Mouse (Mus musculus) heart, postnatal 14 days (tissue): ENCODE measurements around the gene Lipk. TPM values are rescaled to one million over a fixed set of nuclear protein-coding genes. Genes with fewer than 3 reads are reported as not detected.

Experiments used
- DNase-seq, 2 experiments: peaks; one replicate each; pipeline ENCODE4 v3.0.0; 2021 to 2022
- intact Hi-C: fragments of 180-260 bp; cut with DNase I; formaldehyde crosslinking; loops from one replicate; pipeline ENCODE4 v1.15.1; 2025
- long read RNA-seq, 2 experiments: library from polyadenylated mRNA; stranded (forward); transcript quantifications; one replicate each; pipeline ENCODE4 v2.0.0; 2021
- total RNA-seq, 2 experiments: library from RNA; stranded (reverse); gene quantifications; 2 replicates each; pipeline ENCODE4 v1.2.3; 2021

Lipk gene
- not detected for total RNA-seq
- long read RNA-seq, experiment 1, result 0 reads
- long read RNA-seq, experiment 2, result 0 reads

- DNase-seq, result no peak
- intact Hi-C loops, result no loop called here
These were observed at the start of gene Lipk for GRCm38 (mm10) chr19:34008002-34008401. TSS of gene Lipk (plus strand) at chr19:34008290.

GRCm38 (mm10) chr19:33960887-33961286 lies 47.2 kb upstream of the Lipk start, which contains the start of gene Lipf:
TSS of gene Lipf (plus strand) at chr19:33961187.
- intact Hi-C loops, result no loop called here
- no peak for DNase-seq

GRCm38 (mm10) chr19:33979007-33979406 lies 29.1 kb upstream of the Lipk start:
- DNase-seq, result no peak
- intact Hi-C loops, result no loop called here

- no peak for DNase-seq
- intact Hi-C loops, result no loop called here
These were observed 25.0 kb upstream of the Lipk start for GRCm38 (mm10) chr19:33983043-33983442.

- DNase-seq, result no peak
- intact Hi-C loops, result loop anchor here (5.0 kb wide), 1 partner anchor 639 kb away; no protein-coding TSS in a partner anchor
These were observed 13.5 kb downstream of the Lipk start for GRCm38 (mm10) chr19:34021440-34022172.

GRCm38 (mm10) chr19:34022759-34023158 lies 14.7 kb downstream of the Lipk start:
- intact Hi-C loops, result loop anchor here (5.0 kb wide), 1 partner anchor 640 kb away; no protein-coding TSS in a partner anchor
- no peak for DNase-seq

GRCm38 (mm10) chr19:34039731-34040130 lies 31.6 kb downstream of the Lipk start:
- intact Hi-C loops, result no loop called here
- DNase-seq, result no peak

GRCm38 (mm10) chr19:34043008-34043407 lies 34.9 kb downstream of the Lipk start:
- intact Hi-C loops, result no loop called here
- DNase-seq, result no peak

GRCm38 (mm10) chr19:34049371-34050039 lies 41.4 kb downstream of the Lipk start:
- no peak for DNase-seq
- intact Hi-C loops, result no loop called here

- DNase-seq, result no peak
- intact Hi-C loops, result no loop called here
These were observed 43.4 kb downstream of the Lipk start for GRCm38 (mm10) chr19:34051502-34051901.

GRCm38 (mm10) chr19:34063547-34063946 lies 55.5 kb downstream of the Lipk start:
- intact Hi-C loops, result no loop called here
- DNase-seq, result no peak

- intact Hi-C loops, result no loop called here
- no peak for DNase-seq
These were observed 56.0 kb downstream of the Lipk start for GRCm38 (mm10) chr19:34064059-34064458.

GRCm38 (mm10) chr19:34066779-34067472 lies 58.8 kb downstream of the Lipk start, which contains the start of gene Lipn:
TSS of gene Lipn (plus strand) at chr19:34067358.
- intact Hi-C loops, result no loop called here
- no peak for DNase-seq

- intact Hi-C loops, result no loop called here
- no peak for DNase-seq
These were observed 66.1 kb downstream of the Lipk start for GRCm38 (mm10) chr19:34074239-34074638.

GRCm38 (mm10) chr19:34078130-34078529 lies 70.0 kb downstream of the Lipk start:
- DNase-seq, result no peak

GRCm38 (mm10) chr19:34089011-34089680 lies 81.1 kb downstream of the Lipk start:
- DNase-seq, result no peak
- intact Hi-C loops, result no loop called here

More at GRCm38 (mm10) chr19:34078130-34078529, 70.0 kb downstream of the Lipk start:
- intact Hi-C loops, result no loop called here

GRCm38 (mm10) chr19:34095381-34095780 lies 87.3 kb downstream of the Lipk start:
- intact Hi-C loops, result no loop called here
- DNase-seq, result no peak

- no peak for DNase-seq
- intact Hi-C loops, result no loop called here
These were observed 88.1 kb downstream of the Lipk start for GRCm38 (mm10) chr19:34096228-34096627.
